ENCODE assay signal across 8 mouse cellular contexts in the genomic region with DNA sequence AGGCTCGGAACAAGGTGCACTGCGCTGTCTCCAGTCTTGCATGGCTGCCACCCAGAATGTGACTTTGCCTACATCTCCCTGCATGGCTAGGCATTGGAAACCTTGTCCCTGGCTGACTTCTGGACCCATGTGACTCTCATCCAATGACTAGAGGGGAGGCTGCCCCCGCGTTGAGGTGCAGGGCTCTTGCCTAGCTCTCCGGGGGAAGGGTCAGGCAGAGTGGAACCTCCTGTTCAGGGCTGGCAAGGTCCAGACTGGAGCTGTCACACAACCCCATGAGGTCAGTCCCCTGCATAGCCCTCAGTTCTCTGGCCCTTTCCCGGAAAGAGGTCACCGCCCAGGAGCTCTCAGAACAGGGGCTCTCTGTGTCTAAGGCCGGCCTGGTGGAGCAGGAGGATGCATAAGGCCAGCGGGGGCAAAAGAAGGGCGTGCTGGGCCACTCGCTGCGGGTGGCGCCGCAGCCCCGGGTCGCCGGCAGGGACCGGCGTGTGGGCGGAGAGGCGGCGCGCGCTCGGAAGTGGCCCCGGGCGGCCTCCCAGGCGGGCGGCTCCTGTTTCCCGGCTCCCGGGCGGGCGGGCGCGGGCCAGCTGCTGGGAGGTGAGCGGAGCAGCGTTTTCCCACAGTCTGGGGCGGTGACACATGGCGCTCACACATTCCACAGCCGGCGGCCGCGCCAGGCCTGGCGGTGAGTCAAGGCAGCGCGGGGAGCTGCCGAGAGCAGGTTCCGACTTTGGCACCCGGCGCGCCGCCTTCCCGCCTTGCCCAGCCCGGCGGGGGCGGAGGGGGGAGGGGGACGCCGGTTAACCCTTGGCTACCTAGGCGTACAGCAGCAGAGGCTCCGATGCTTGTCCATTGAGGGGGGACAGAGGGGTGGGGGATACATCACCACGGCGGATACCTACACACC. TPM values are rescaled to one million over a fixed set of nuclear protein-coding genes. Genes with fewer than 3 reads are reported as not detected.
DNase-seq lines count a peak whose midpoint lies in the region; ATAC-seq lines count a peak whose summit lies in the region.

No protein-coding gene starts in this region.

- H3K36me3 ChIP-seq in hindbrain, embryonic 12.5 days = no peaks in the 10 kb centered on the region

- peak overlapping the region; percentile 93 for H3K4me2 ChIP-seq in hindbrain, embryonic 12.5 days (replicated peaks)

- H3K4me3 ChIP-seq in hindbrain, embryonic 12.5 days = peak overlapping the region; percentile 45

- peak; percentile 28 for DNase-seq in MEL-GATA-1-ER (ENCODE audit: extremely low read depth, low read depth)
- peak; percentile 86 for DNase-seq in cerebellum, adult 9-11 months
- DNase-seq in frontal cortex, postnatal 14 days (ENCODE audit: low spot score in 2 of 2) = peak; percentile 68 to 73
- peak; percentile 70 for DNase-seq in left cerebral cortex, adult 11 months (ENCODE audit: low spot score)
- peak; percentile 93 for DNase-seq in lung, postnatal 36 days
- DNase-seq in right cerebral cortex, adult 2 months (ENCODE audit: low spot score in 2 of 2) = peak; percentile 75 to 79
- DNase-seq in urinary bladder, postnatal 14 days (ENCODE audit: low spot score) = peak; percentile 90

- 1% methylated on average over 58 of the region's 62 CpGs for WGBS in hindbrain, embryonic 12.5 days

- peak overlapping the region; percentile 71; the same call in 1 of the 2 replicates for H3K27ac ChIP-seq in hindbrain, embryonic 12.5 days

- peaks cover 21% of the 10 kb centered on the region for H3K4me1 ChIP-seq in hindbrain, embryonic 12.5 days

- peak; percentile 95 for ATAC-seq in hindbrain, embryonic 12.5 days (ENCODE audit: low FRiP score)

- peaks cover 64% of the 10 kb centered on the region for H3K27me3 ChIP-seq in hindbrain, embryonic 12.5 days

- H3K9ac ChIP-seq in hindbrain, embryonic 12.5 days = peak overlapping the region; percentile 57

- no peaks in the 10 kb centered on the region for H3K9me3 ChIP-seq in hindbrain, embryonic 12.5 days (replicated peaks)

RNA-seq across cellular contexts. Expression of gene Hes1, which starts 55.5 kb away (rescaled TPM):
- polyA plus RNA-seq in hindbrain, embryonic 12.5 days (2016; fragmentation: Nextera tagmentation; extraction: Ambion mirVana) = 39.5 and 40.3 TPM in 2 replicates

Comparison
In these comparisons a context has a peak if more than half of its experiments do, and no peak if none do; other contexts are left out.
1. Peak in every context shown above with its lines: DNase-seq, ATAC-seq, H3K4me3 ChIP-seq and H3K27ac ChIP-seq.
2. DNase-seq: peak in every context shown above with its lines; median percentile 93 in lung, postnatal 36 days; 90 in urinary bladder, postnatal 14 days; 86 in cerebellum, adult 9-11 months; 77 in right cerebral cortex, adult 2 months; 70 in frontal cortex, postnatal 14 days; 70 in left cerebral cortex, adult 11 months; 28 in MEL-GATA-1-ER.